Mouse (Mus musculus): ENCODE data around the gene Serpinf1. TPM values are rescaled to one million over a fixed set of nuclear protein-coding genes. Genes with fewer than 3 reads are reported as not detected.

The Serpinf1 gene
- total RNA-seq, 2 experiments from 2014 or later: 23.6 to 29.0 TPM

DNA sequence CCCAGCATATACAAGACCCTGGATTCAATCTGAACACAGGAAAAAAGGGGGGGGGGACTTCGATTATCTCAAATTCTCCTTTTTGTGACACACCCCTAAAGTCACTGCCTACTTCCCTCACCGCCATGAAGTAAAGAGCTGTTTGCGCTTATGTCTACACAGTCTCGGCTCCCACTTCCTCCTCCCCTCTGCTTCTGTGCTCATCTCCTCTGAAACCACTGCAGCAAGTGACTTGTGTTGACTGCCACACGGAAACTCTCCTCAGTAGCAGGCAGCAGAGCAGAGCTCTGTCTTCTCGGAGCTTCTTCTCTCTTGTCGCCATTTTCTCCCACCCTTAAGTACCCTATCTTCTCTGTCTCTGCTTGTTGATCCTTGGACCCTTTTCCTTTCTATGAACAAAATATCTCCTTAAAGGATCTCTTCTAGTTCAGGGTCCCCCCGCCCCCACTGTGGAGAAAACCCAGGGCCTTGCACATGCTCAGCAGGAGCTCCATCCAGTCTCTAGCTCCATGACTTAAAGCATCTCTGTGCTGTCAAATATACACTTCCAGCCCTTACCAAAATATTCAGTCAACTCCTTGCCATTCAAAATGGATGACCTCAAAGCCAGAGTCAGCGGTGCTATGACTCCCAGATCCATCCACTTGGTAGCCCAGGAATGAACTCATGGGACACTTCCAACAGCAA is 6.7 kb upstream of the Serpinf1 start:
- DNase-seq: no peak
- intact Hi-C loops (cut with DNase I): no loop called here

DNA sequence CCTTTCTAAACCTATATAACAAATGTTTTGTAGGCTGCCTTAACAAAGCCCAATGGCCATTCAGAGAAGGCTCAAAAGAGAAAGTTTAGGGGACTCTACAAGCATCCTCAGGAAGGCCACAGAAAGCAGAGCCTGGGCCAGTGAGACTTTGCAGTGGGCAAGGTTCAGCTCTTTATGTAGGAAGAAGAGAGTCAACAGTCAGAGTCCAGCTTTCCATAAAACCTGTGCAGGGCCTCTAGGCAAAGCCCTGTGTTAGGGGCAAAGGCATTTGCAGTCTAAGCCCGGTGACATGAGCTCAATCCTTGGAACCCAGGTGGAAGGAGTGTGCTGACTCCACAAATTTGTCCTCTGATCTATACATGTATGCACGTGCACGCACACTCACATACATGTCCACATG is 2.0 kb upstream of the Serpinf1 start:
- intact Hi-C loops (cut with DNase I): no loop called here
- no peak for DNase-seq

DNA sequence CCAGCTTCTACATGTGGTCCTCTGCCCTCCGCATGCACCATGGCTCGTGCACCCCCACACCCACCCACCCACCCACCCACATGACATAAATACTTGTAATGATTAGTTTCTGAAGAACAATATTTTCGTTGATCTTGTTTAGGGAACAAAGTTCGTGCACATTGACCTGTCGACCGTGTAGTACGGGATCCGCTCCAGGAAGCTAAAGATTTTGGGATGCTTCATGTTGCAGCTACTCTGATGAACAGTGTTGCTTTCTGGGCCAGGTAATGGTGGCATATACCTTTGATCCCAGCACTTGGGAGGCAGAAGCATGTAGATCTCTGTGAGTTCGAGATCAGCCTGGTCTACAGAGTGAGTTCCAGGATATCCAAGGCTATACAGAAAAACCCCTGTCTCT is 1.5 kb upstream of the Serpinf1 start:
- intact Hi-C loops (cut with DNase I): no loop called here

DNA sequence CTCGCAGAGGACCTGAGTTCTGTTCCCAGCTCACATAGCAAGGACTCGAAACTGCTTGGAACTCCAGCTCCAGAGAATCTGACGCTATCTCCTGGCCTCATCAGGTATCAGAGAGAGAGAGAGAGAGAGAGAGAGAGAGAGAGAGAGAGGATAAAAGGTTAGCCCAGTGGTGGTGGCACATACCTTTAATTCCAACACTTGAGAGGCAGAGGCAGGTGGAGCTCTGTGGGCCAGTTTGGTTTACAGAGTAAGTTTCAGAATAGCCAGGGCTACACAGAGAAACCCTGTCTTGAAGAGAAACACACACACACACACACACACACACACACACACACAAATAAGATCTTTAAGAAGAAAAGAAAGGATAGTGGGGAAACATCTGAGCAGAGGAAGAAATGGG is 590 bp upstream of the Serpinf1 start:
- no peak for DNase-seq
- intact Hi-C loops (cut with DNase I): no loop called here

More for the DNA sequence above, 1.5 kb upstream of the Serpinf1 start:
- DNase-seq: no peak

DNA sequence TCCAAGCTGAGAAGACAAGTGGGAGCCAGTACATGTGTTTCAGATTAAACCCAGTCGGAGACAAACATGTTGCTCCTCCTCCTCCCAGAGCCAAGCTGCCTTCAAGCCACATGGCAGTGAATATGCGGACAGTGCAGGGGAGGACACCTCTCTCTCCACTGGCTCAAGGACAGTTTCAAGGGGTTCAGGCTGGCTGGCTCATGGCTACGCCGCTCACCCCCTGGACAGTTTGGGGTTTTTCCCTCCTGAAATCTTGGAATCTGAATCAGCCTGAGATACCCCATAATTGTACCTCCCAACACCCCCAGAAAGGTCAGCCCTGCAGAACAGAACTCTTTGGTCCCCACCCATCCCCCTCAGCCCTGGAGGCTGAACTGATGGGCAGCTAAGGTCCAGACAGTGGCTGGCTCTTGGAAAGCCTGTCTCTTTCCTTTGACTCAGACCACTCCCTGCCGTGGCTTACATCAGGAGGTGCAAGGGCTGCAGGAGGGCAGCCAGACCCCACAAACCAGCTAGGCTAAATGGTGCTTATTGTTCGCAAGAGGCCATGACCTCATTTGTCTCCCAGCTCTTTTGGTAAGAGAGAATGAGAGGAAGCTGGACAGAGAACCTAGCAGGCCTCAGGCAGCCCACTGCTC is 1.0 kb downstream of the Serpinf1 start:
- DNase-seq: peak in 1 of 2 experiments; percentile 23
- intact Hi-C loops (cut with DNase I): no loop called here

DNA sequence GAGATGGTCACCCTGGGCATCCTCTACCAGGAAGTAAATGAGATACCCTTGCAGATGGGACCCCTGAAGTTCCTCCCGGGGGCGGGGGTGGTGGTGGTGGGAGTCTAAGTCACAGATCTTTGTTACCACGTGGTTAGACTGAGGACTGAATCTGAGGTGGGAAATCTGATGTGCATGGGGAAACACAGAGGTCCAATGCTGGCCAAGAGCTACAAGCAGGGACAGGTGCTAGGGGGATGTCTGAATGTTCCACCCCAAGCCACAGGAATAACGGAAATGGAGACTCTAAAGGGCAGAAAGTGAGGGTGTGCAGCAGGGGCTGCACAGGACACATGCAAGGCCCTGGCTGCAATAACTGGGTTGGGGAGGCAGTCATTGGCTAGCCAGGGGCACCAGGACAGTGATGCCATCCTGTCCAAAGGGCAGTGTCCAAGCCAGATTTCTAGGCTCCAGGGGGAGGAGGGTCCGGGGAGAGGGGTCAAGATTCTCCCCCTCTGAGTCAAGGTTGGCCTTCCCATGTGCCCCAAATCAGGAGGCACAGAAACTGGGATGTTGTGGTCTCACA is 1.6 kb downstream of the Serpinf1 start:
- DNase-seq: no peak
- intact Hi-C loops (cut with DNase I): no loop called here

DNA sequence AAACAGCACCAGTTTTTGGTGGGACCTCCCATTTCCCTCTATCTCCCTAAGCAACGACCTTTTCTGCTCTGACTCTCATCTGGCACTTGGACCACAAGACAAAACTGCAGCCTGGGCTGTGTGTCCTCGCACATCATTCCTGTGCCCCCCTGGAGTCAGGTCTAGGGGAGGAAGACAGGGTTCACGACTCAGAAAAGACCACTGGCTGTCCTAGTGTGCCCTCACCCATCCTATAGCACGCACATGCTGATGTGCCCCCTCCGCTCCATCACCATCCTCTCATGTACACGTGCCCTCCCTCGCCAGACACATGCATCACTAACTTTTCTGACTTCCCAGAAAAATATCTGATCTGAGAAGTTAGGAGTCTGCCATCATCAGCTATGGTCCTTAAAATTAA is 2.5 kb downstream of the Serpinf1 start:
- intact Hi-C loops (cut with DNase I): no loop called here
- DNase-seq: no peak

DNA sequence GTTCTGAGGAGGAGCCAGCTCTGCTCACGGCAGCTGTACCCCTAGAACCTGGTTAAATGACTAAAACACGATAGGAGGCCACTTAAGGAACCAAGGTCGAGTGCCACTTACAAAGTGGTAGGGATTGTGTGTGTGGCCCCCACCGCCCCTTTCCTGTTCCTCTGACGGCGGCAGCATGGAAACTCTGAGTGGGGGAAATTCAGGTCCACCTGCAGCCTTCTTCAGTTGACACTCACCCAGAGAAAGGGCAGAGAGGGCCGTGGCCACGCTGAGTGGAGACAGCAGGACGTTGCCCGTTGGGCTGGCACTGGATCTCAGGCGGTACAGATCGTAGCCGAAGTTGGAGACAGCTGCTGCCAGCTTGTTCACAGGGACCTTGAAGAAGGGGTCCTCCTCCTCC is 6.5 kb downstream of the Serpinf1 start:
- DNase-seq: no peak
- intact Hi-C loops (cut with DNase I): no loop called here

DNA sequence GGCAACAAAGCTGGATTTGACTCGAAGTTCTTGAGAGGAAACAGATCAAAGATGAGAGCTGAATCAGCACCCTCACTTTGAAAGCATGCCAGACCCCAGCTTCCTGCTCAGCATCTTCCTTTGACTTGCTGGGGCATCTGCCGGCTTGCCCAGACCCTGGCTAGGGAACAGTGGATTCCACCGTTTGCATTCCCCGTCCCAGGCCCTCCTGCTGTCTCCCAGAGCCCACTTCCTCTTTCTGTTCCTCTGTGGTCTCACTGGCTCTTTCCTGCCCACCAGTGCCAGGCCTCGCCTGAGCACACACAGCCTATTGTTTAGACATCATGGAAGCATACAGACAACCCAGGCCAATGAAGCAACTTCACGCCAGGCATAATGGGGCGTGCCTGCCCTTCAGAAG is 7.4 kb downstream of the Serpinf1 start:
- DNase-seq: peak in 1 of 2 experiments; percentile 10
- intact Hi-C loops (cut with DNase I): no loop called here

DNA sequence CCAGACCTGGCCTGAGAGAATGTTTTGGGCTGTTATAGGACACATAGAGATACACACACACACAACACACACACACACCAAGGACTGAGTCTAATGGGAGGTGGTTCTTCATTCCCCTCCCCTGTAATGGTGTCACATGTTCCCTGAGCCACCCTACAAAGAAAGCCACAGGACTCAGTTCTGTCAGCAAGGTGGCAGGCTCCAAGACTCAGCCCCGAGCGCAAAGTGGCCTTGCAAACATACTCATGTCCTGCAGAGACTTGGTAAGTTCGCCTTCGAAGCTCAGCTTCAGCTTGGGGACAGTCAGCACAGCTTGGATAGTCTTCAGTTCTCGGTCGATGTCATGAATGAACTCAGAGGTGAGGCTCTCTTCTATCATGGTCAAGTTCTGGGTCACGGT is 11.9 kb downstream of the Serpinf1 start:
- intact Hi-C loops (cut with DNase I): no loop called here
- no peak for DNase-seq

DNA sequence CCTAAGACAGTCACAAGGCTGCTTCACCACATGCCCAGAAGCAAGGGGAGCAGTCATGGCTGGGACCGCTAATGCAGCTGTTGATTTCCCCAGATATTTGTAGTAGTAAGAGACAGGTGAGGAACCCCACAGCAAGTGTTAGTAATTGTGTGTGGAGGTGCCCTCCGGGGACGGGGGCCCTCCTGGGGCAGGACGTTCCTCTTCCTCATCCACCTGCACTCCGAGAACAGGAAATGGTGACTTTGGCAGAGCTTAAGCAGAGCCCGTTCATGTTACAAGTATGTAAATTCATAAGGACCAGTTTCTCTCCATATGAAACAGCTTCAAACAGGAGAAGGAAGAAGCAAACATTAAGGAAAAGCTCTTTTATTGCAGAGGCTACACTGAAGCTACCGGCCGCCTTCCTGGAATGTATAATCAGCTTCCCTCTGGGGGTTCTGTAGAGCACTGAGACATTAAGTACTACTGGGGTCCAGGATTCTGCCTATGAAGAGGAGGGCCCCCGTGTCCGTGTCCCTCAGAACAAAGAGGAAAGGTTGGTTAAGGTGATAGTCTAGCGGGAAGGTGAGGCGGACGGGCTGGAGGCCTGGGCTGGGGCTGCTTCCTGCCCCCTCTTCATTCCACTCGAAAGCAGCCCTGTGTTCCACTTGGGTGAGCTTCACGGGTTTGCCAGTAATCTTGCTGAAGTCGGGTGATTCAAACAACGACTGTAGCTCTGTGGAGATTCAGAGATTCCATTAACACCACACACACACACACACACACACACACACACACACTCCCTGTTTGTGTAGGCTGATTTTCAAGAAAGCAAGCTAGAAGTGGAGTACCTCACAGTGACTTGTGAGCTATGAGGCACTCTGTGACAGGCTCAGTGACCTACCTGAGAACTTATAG is 12.6 kb downstream of the Serpinf1 start:
- DNase-seq: no peak
- intact Hi-C loops (cut with DNase I): no loop called here

DNA sequence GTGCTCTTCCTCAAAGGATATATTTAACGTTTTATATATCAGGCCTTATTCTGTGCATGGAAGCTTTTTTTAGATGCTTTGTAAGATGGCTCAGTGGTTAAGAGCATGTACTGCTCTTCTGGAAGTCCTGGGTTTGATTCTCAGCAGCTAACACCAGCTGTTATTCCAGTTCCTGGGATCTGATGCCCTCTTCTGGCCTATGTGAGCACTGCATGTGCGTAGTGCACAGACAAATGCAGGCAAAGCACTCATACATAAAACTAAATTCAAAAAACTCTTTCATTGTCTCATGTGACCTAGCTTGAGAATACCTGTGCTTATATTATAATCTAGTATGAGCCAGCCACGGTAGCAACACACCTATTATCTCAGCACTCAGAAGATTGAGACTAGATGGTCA is 15.6 kb downstream of the Serpinf1 start:
- peak in 1 of 2 experiments; percentile 59 for DNase-seq
- intact Hi-C loops (cut with DNase I): no loop called here

DNA sequence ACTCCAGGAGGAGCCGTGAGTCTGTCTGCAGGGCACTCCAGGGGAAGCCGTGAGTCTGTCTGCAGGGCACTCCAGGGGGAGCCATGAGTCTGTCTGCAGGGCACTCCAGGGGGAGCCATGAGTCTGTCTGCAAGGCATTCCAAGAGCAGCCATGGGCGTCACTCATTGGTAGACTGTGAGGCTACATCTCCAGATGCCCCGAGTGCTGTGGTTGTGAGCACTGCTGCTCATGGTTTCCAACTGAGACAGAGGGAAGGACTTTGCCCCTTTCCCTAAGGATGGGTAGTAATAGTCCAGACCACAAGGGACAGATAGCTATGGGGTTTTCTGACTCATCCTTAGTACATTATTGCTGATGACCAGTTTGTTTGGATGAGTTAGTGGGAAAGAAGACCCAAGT is 16.4 kb downstream of the Serpinf1 start:
- no peak for DNase-seq

DNA sequence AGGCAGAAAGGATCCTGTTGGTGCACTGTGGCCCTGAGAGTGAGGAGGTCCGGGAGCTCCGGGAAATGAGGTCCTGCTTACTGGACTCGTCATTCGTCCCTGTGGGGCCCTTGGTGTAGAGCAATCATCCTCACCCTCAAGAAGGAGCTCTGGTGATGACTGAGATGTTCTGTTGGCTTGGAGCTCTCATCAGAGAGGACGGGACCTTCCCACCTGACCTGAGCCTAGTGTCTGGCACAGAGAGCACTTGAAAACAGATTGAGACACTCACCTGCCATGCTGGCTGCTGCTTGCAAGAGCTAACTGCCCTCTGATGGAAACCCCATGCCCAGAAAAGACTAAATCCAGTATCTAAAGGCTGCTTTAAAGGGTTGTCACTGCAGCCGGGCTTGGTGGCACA is 17.7 kb downstream of the Serpinf1 start:
- intact Hi-C loops (cut with DNase I): loop anchor here (5.0 kb wide), 2 partner anchors 108 to 212 kb away; partner anchors contain the start of genes Dph1, Rilp, Rtn4rl1 and Scarf1
- no peak for DNase-seq

More for the DNA sequence above, 16.4 kb downstream of the Serpinf1 start:
- intact Hi-C loops (cut with DNase I): no loop called here

DNA sequence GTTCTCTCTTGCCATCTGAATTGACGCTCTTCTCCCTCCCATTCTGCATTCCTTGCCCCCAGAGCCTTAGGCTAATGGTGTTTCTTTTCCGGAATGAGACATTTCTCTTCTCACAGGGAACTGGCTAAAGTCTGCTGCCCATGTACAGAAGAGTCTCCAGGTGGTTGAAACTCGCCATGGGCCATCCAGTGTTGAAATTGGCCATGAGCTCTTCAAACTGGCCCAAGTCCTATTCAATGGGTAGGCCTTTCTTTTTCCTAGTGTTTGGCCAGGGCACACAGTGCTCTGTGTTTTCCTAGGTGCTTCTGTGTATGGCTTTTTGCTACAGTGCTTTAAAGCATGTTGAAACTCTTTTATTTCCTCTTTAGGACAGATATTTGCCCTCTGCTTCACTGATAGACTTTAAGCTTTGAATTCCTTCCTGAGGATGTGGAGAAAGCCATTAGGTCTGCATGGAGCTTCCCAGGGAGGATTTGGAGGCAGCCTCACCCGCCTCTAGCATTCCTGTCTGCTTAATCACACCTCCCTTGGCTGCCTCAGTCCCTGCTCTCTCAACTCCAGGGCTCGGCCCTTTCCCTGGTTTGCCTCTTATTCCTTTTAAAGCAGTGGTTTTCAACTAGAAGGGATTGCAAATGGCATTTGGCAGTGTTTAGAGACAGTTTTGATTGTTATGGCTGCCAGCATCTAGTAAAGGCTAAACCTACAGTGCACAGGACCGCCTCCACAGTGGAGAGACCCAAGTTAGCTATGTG is 19.0 kb downstream of the Serpinf1 start:
- intact Hi-C loops (cut with DNase I): loop anchor here (2.0 to 5.0 kb wide), 3 partner anchors 55 to 211 kb away; partner anchors contain the start of genes Dph1, Rilp, Rtn4rl1 and Scarf1
- peak; percentile 59 to 62 for DNase-seq

DNA sequence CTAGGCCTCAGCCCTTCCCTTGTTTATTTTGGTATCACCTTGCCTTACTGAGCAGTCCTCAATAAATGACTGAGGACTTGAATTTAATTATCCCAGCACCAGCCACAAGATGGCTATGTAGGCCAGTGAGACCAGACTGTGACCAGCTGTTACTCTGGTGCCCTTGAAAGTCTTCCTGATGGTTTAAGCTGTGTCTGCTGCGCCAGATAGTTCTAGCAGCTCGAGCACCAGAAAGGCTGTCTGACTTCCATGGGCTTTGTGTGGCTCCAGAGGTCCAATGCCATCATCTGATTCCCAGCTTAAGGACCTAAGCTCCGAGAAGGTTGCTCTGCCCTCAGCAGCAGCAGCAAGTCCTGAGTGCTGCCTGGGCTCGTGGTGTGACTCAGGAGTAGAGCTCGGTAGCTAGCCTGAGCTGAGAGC is 20.2 kb downstream of the Serpinf1 start:
- DNase-seq: peak; percentile 77 to 79

DNA sequence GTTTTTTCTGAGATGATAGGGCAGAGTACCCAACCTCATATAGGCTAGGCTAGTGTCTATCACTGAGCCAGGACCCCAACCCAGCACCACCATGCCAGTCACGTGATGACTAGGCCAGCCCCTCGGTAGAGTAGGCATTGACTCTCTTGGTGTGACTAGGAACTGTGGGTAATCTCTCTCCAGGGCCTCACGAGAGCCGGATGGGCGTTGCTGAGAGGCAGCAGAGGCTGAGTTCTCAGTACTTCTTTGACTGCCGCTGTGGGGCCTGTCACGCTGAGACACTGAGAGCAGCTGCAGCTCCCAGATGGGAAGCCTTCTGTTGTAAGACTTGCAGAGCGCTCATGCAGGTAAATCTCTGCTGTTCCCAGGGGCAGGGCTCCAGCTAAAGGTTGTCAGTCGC is 22.4 kb downstream of the Serpinf1 start:
- intact Hi-C loops (cut with DNase I): loop anchor here (5.0 kb wide), 2 partner anchors 112 to 208 kb away; partner anchors contain the start of genes Dph1, Rilp, Rtn4rl1 and Scarf1
- DNase-seq: no peak

More for the DNA sequence above, 20.2 kb downstream of the Serpinf1 start:
- intact Hi-C loops (cut with DNase I): loop anchor here (1.0 to 5.0 kb wide), 4 partner anchors 57 to 210 kb away; partner anchors contain the start of genes Dph1, Rilp, Rtn4rl1 and Scarf1

DNA sequence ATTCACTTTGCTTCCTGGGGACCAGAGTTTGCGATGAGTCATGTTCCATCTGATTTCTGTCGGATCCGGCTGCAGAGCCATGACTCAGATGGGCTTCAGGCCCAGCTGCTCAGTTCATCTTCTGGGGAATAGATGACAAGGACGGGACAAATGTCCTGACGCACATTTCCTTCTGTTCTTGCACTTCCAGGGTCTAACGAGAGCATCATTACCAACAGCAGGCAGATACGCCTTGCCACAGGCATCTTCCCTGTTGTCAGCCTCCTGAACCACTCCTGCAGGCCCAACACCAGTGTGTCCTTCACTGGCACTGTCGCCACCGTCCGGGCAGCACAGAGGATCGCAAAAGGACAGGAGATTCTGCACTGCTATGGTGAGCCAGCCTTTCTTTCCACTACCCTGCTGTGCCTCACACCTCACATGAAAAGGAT is 23.1 kb downstream of the Serpinf1 start:
- intact Hi-C loops (cut with DNase I): loop anchor here (10.0 kb wide), 1 partner anchor 225 kb away; the partner anchor contains the start of gene Ovca2
- no peak for DNase-seq

DNA sequence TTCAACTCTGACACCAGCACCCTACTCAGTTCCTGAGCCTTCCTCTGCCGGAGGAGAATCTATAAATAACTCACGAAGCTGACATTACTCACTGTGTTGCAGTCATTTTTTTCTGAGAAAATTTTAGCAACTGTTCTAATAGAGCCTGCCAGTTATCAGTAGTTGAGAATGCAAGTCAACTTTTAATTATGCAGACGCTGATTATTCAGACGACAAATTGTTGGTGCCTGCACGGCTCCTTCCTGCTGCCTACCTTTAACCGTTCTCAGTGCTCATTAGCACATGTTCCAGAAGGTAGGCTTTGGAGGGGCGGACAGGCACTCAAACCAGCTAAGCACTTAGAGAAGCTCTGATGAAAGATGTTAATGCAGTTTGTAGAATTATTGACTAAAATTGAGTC is 25.0 kb downstream of the Serpinf1 start:
- no peak for DNase-seq
- intact Hi-C loops (cut with DNase I): loop anchor here (10.0 kb wide), 1 partner anchor 223 kb away; the partner anchor contains the start of gene Ovca2

DNA sequence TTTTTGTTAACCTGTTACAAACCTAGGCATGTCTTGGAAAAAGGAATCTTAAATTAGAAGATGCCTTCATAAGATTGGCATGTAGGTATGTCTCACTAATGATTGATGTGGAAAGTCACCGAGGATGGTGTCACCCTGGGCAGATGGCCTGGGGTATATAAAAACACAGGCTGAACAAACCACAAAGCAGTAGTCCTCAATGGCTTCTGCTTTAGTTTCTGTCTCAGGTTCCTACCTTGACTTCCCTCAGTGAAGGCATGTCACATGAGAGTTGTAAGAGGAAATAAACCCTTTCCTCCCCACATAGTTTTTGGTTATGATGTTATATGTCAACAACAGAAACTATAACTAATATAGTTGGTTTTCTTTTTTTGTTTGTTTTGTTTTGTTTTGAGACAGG is 26.9 kb downstream of the Serpinf1 start:
- no peak for DNase-seq
- intact Hi-C loops (cut with DNase I): loop anchor here (10.0 kb wide), 1 partner anchor 221 kb away; the partner anchor contains the start of gene Ovca2

Measured in heart, postnatal 10 days (tissue).